Mouse (Mus musculus) olfactory bulb, adult 2 months (tissue): ENCODE data around the gene Ccdc24. TPM values are rescaled to one million over a fixed set of nuclear protein-coding genes. Genes with fewer than 3 reads are reported as not detected.

Source experiments
- H3K27ac ChIP-seq: fragments of 200-500 bp; 2 replicates; pipeline ENCODE4 v1.5.1; 2012; ENCODE audit warnings: low read depth, low read length; ENCODE audit not compliant: insufficient read depth
- H3K4me1 ChIP-seq: fragments of 200-500 bp; 2 replicates; pipeline ENCODE4 v1.6.1; 2012; ENCODE audit warnings: low read length; ENCODE audit not compliant: control insufficient read depth, insufficient read depth
- H3K4me3 ChIP-seq: fragments of 200-500 bp; 2 replicates; pipeline ENCODE4 v1.5.1; 2012; ENCODE audit warnings: mild to moderate bottlenecking, low read depth, low read length, moderate library complexity; ENCODE audit not compliant: insufficient read depth
- CTCF ChIP-seq: fragments of 200-500 bp; IDR thresholded peaks from 2 replicates; pipeline ENCODE4 v1.5.1; 2012; ENCODE audit warnings: low read depth, mild to moderate bottlenecking, low read length, moderate library complexity; ENCODE audit not compliant: insufficient read depth
- POLR2A ChIP-seq: fragments of 200-500 bp; IDR thresholded peaks from 2 replicates; pipeline ENCODE4 v1.6.1; 2012; ENCODE audit warnings: mild to moderate bottlenecking, low read depth, low read length, moderate library complexity; ENCODE audit not compliant: insufficient read depth
- WGBS: fragments of 180-500 bp; shearing (Covaris S2); methylation state at CpG from one replicate; pipeline ENCODE4 v1.1.7; 2018; 5-methylcytosine and 5-hydroxymethylcytosine counted together
- polyA plus RNA-seq: library from polyadenylated mRNA; stranded (reverse); fragments of >200 nt; gene quantifications from 2 replicates; pipeline ENCODE4 v1.2.4, GENCODE M21; 2012; ENCODE audit warnings: low replicate concordance; ENCODE audit not compliant: missing spikeins, insufficient read depth, insufficient read length

Gene Ccdc24
- not detected in 2 replicates for polyA plus RNA-seq

GRCm38 (mm10) chr4:117872471-117872886 lies at the start of gene Ccdc24:
TSS of gene Ccdc24 (minus strand) at chr4:117872557.
- TF ChIP-seq POLR2A (no peak), CTCF (no peak)
- no peak within 1 kb of the TSS for H3K27ac ChIP-seq
- H3K4me1 ChIP-seq, result no peaks in the 10 kb centered on the region
- WGBS, result 20% methylated on average over 14 of the region's 14 CpGs
- H3K4me3 ChIP-seq, result no peak within 1 kb of the TSS

DNA sequence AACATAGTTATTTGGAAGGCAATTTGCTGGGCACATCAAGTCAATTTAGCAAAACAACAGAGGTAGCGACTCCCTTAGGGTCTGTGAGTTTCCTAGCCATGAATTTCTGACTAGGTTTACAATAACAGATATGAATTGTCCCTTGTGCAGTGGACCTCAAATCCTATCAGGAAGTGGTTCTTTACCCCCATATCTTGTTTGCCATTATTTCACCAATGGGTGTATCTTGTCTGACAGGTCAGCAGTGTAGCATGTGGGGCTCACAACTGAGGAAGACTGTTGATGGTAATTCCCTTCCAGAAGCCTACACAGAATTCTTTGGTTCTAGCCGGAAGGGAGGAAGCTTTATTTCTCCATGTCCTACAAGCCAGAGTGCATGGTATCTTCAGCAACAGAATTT lies 49.0 kb upstream of the Ccdc24 start:
- peaks cover 4% of the 10 kb centered on the region for H3K4me1 ChIP-seq
- 87% methylated on average over 2 of the region's 2 CpGs for WGBS
- H3K27ac ChIP-seq, result no peak overlapping the region
- H3K4me3 ChIP-seq, result no peak overlapping the region
- TF ChIP-seq CTCF (no peak), POLR2A (no peak)

DNA sequence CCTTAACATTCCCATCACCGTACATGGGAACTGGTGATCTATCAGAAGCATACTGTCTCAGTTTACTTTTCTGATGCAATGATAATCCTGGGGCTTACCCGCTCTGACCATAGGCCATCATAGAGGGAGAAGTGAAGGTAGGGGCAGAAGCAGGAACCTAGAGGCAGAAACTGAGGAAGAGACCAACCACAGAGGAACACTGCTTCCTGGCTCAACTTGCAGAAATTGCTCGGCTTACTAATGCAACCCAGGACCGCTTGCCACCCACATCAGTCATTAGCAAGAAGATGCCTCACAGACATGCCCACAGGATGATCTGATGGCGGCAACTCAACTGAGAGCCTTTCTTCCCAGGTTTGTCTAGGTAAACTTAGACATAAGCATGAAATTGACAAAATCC lies 46.4 kb upstream of the Ccdc24 start:
- Histone ChIP-seq H3K27ac (no peak overlapping the region), H3K4me3 (no peak overlapping the region), H3K4me1 (no peaks in the 10 kb centered on the region)
- TF ChIP-seq CTCF (no peak), POLR2A (no peak)
- WGBS, result 86% methylated on average over 5 of the region's 5 CpGs

GRCm38 (mm10) chr4:117918261-117918660 lies 45.9 kb upstream of the Ccdc24 start:
- Histone ChIP-seq H3K4me3 (no peak overlapping the region), H3K4me1 (peaks cover 2% of the 10 kb centered on the region; the same call in 1 of the 2 replicates), H3K27ac (no peak overlapping the region)
- TF ChIP-seq POLR2A (no peak), CTCF (no peak)
- WGBS, result 44% methylated on average over 3 of the region's 3 CpGs

DNA sequence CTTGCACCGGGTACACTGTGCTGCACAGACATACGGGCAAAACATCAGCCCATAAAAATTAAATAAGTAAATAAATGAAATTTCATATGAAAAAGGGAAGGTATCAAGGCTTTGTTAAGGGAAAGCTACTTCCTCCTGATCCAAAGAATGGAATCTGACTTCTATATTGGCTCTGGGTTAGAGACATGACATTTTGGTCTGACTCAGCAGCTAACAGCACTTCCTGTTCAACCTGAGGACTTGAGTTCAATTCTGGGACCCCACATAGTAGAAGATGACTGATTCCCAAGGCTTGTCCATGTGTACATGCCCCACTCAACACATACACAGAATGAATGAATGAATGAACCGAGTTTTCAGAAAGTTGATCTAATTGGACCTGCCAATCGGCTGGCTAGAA lies 45.5 kb upstream of the Ccdc24 start:
- H3K4me1 ChIP-seq, result peaks cover 5% of the 10 kb centered on the region; the same call in 1 of the 2 replicates
- TF ChIP-seq CTCF, result no peak
- no peak for TF ChIP-seq POLR2A
- H3K27ac ChIP-seq, result no peak overlapping the region
- WGBS, result 93% methylated on average over 4 of the region's 4 CpGs
- H3K4me3 ChIP-seq, result no peak overlapping the region

DNA sequence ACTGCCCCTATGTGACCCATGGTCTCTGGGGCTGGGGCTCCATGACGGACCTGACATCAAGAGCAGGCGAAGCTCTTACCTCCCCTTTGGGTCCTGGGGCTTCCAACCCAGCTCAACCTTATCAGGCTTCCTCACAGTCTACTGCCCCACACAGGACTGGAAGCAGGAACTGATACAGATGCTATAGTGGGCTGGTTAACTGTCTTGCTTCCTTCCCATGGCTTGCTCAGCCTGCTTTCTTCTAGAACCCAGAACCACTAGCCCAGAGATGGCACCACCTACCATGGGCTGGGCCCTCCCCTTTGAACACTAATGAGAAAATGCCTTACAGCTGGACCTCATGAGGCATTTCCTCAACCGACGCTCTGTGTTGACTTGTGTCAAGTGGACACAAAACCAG lies 45.0 kb upstream of the Ccdc24 start:
- TF ChIP-seq POLR2A, result no peak
- no peak overlapping the region for H3K4me3 ChIP-seq
- no peak overlapping the region for H3K27ac ChIP-seq
- peaks cover 10% of the 10 kb centered on the region for H3K4me1 ChIP-seq
- whole genome bisulfite sequencing, result 94% methylated on average over 4 of the region's 4 CpGs

GRCm38 (mm10) chr4:117916386-117916785 lies 44.0 kb upstream of the Ccdc24 start:
- 83% methylated on average over 5 of the region's 5 CpGs for WGBS
- Histone ChIP-seq H3K4me3 (no peak overlapping the region), H3K4me1 (peaks cover 19% of the 10 kb centered on the region), H3K27ac (no peak overlapping the region)
- TF ChIP-seq POLR2A (no peak), CTCF (no peak)

DNA sequence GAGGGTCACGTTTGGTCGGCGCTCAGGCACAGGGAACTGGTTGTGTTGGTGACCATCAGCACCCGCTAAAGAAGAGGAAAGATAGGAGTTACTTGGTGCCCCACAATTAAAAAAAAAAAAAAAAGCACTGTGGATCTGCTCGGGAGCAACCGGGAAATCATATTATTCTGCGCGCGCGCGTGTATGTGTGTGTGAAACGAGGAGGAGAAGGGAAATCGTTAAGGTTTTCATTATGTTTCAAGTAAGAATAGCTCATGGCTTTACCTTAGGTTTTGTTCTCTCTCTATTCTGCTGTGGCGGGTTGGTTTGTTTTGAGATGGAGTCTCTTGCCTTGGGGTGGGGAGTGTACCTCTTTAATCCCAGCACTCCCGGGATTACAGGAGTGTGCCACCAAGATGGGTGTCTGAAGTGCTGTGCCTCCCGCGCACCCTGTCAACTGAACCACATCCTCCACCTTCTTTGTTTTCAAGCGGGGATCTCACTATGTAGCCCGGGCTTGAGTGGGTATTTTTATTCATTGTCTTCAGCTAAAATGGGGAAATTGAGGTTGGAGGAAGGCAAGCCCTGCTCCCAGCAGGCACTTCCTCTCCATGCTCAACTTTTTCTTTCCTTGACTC lies 43.2 kb upstream of the Ccdc24 start:
- Histone ChIP-seq H3K4me3 (peak overlapping the region; percentile 81), H3K4me1 (peaks cover 19% of the 10 kb centered on the region), H3K27ac (peak overlapping the region; percentile 17; the same call in 1 of the 2 replicates)
- TF ChIP-seq CTCF, result no peak
- no peak for TF ChIP-seq POLR2A
- WGBS, result 1% methylated on average over 19 of the region's 19 CpGs

DNA sequence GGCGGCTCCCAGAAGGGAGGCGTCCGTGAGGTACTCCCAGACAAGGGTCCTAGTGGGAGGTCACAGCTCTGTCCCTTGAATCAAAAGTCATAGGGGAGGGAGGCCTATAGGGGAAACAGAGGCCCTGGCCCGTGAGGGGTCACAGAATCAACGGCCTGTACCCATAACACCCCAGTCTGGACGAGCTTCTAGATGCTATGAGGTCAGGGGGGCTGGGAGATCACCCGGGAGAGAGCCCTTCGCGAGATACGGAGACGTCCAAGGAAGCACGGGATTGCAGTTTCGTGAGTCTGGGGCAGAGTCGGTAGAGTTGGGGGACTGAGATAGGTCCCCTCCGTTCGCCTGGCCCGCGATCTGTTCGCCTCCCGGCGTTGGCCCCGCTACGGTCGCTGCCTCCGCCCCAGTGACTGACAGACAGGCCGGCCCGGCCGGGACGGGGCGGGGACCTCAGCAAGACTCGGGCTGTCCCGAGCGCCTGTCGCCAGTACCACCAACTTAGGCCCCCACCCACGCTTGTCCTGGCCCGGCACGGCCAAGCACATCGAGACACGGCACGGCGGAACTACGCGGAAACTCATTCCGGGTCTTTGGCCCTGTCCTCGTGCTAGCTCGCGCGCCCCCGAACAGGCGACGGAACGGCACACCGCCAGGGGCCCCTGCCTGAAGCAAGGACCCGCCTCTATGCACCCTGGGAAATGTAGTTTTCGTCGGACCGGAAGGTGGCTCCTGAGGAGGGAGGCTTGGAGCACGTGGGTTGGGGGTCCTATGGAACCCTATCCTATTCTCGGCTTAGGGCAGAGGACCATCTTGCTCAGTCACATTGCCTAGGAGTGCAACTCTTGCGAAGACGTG lies 42.5 kb upstream of the Ccdc24 start, which contains the start of gene Ipo13:
Gene Ipo13 (minus strand): TSS at position 409 of the 852 bp plus-strand sequence.
- Histone ChIP-seq H3K4me3 (peak within 1 kb of the TSS; percentile 81), H3K4me1 (peaks cover 19% of the 10 kb centered on the region), H3K27ac (peak within 1 kb of the TSS; percentile 92)
- WGBS, result under 1% methylated on average over 61 of the region's 61 CpGs
- TF ChIP-seq CTCF, result 0 out of 2 replicates have a peak, but pooled peaks have one; percentile 2
- TF ChIP-seq POLR2A, result peak; percentile 85
